Mouse (Mus musculus): ENCODE data around the gene Camkk2. TPM values are rescaled to one million over a fixed set of nuclear protein-coding genes. Genes with fewer than 3 reads are reported as not detected.

Camkk2 gene
- total RNA-seq, 1 experiment from 2014 or later: 20.8 TPM

DNA sequence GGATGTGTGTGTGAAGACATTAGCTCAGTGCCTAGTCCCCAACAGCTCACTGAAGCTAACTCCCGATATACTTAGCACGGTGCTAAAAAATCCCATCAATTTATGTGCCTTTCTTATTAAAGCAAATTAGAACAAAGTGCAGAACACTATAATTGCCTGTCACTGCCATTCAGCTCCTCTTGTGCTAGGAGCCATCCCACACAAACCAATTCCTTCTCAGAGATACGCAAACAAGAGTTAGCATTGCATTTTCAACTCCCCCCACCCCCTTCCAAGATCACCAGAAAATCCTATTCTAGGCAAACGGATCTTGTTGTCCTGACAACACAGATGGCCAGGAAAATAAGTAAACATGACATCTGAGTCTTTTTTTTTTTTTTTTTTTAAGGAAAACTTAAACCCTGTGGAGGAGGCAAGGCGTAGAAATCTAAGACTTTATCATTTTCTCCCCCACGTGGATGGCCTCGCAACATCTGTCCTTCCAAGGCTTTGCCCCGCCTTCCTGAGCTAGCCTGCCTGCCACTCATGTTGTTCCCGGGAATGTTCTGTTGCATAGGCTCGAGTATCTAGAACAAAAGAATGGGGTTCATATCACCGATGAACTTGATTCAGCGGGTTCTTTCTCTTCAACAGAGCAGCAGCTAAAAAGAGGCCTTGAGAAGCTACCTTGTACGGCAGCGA is 4.7 kb upstream of the Camkk2 start:
- no peak for ATAC-seq (replicated peaks; ENCODE audit: low read depth, poor library complexity, severe bottlenecking)

DNA sequence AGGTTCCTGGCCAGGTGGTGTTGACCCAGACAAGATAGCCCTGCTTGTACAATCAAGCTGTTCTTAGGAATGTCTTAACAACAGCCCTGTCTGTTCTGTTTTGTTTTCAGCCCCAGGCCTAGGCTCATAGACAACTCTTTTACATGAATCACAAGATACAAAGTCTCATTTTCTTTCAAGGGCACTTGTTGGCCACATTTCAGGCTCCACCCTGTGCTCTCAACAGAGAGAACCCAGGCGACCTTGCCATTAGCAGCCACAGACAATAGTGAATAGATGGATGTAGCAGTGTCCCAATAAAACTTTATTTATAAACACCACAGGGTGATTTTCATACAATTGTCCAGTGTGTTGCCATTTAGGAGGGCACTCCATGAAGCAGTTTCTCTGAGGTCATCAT is 2.9 kb upstream of the Camkk2 start:
- no peak for ATAC-seq (replicated peaks; ENCODE audit: low read depth, poor library complexity, severe bottlenecking)

DNA sequence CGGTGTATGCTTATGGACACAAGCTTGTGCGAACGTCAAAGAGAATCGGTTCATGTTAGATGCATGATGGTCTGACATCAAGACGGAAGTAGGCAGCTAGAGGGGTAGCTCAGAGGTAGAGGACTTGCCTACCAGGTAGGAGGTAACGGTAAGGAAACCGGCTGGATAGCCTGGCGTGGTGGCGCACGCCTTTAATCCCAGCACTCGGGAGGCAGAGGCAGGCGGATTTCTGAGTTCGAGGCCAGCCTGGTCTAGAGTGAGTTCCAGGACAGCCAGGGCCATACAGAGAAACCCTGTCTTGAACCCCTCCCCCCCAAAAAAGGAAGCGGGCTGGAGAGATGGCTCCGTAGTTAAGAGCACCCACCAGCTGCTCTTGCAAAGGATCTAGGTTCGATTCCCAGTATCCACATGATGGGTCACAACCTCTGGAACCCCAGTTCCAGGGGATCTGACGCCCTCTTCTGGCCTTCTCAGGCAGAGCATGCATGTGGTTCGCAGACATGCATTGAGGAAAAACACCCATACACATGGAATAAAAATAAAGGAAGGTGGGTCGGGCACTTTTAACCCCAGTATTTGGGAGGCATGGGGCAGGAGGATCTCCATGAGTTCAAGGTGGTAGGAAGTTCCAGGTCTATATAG is 1.7 kb upstream of the Camkk2 start:
- no peak for ATAC-seq (replicated peaks; ENCODE audit: low read depth, poor library complexity, severe bottlenecking)

DNA sequence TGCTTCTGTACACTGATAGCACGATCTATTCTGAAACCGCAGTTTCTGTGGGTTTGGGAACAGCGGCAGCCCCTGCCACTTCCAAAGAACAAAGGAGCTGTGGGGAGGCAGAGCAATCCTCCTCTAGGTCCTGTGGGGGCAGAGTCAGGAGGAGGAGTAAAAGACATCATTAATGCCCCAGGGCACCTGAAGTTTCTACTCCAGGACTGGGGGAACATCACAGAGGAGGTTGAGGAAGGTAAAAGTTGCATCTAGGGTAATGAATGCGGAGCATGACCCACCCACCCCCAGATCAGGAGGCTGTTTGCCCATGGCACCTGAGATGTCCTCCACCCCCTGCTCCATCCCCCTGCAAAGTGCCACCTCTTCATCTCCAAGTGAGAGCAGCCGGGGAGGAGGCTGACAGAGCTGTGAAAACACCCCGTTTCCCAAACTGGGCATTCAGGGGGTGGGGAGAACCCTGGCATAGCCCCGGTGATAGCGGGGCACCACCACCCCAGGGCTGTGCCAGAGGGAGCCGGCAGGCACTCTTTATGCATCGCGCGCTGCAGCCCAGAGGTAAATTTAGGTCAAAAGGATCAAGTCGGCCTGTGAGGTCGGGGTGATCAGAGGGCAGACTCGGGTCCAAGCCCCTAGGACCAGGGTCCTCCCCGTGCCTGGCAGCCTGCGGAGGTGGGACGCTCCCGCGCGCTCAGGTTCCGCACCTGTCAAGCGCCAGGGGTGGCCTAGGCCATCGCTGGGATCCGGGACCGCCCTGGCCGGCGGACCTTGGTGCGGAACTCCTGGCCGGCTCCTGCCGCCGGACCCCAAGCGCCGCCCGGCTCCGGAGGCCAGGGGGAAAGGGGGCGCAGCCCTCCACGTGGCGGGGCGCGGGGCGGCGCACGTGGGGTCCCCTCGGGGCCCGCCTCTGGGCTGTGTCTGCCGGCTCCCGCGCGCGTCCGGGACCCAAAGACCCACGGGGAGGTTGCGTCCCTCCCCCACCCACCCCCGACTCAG is 680 bp downstream of the Camkk2 start:
- no peak for ATAC-seq (replicated peaks; ENCODE audit: low read depth, poor library complexity, severe bottlenecking)

DNA sequence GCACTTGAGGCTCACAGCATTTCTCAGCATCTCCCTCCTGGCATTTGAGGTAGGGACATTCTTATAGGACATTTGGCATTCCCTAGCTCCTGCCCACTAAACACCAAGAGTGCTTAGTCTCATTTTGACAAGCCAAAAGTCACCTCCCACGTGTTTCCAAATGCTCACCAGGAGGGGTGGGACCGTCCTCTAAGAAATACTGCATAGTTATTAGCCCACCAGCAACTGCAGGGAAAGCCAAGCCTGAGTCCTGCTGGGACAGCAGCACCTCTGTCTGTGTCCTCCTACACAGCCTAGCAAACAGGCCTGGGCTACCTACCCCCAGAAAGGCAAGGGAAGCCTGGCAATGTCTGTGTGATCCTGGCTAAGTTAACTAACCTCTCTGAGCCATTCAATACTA is 1.9 kb downstream of the Camkk2 start:
- ATAC-seq (replicated peaks; ENCODE audit: low read depth, poor library complexity, severe bottlenecking): no peak

DNA sequence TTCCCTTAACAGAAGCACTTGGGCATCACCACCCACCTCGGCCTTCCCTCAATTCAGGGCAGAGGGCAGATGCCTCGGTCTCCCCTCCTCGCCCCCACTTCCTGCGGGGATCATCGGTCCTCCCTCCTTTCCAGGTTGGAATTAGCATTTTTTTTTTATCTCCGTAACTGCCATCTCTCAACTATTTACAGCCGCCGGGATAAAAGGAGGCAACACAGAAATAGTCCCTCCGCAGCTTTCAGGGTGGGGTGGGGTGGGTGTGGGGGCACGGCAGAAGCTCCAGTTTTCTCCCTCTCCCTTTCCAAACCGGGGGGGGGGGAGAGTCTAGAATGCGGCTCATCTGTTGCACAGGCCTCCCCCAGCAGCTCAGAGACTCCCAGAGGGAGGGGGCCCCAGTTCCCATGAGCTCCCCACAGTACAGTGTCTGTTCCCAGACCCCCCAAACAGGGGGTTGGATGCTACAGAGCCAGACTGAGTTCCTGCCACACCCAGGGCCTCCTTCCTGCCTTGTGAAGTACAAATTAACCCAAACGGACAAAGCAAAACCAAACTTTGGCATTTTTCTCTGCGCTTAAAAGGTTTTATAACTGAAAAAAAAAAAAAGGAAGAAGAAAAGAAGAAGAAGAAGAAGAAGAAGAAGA is 3.4 kb downstream of the Camkk2 start:
- ATAC-seq (replicated peaks; ENCODE audit: low read depth, poor library complexity, severe bottlenecking): no peak

DNA sequence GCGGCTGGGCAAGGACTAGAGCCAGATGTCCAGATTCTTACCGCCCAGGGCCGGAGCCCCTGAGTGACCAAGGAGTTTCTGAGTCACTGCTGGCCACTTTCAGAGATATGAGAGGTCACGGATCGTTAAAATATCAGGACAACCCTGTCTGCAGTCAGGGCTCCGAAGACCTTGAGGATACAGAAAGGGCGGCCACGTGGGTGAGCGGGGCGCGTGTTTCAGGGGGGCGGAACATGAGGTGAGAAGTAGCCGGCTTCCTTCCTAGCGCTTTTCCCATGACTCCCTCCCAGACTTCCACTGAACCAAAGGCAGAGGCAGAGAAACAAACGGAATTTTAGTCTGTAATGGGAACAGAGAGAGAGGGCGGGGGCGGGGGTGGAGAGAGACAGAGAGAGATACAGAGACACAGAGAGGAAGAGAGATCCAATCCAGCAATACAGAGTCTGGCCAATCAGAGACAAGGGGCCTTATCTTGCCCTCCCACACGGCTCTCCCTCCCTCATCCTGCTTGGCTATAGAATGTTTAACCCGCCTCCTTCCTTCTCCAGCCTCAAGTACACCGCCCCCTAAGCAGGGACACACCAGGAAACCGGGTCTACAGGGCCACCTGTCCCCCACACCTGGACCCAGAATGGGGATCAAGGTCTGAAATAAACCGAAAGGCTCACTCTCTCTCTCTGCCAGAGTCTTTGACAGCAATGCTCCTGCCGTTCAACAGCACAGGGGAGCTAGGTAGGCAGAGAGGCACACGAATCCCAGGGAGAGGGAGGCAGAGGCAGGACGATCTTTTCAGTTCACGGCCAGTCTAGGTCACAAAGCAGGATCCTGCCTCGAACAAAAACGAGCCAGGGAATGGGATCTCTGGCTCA is 4.2 kb downstream of the Camkk2 start:
- peak; percentile 51 for ATAC-seq (replicated peaks; ENCODE audit: low read depth, poor library complexity, severe bottlenecking)

DNA sequence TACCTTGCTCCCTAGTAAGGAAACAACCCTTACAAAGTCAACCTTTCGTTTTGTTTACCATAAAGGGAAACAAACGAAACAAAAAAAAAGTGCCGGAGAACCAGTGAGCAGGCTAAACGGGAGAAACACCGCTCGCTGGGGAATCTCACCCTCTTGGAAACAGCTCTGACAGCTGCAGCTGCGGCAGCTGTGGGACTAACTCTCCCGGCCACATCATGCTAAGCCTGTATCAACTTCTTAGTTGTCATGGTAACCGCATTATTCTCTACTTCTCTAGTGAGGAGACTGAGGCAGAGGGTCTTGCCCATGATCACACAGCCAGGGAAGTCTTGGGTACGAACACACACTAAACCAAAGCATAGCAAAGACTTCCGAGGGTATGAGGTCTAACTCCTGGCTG is 5.5 kb downstream of the Camkk2 start:
- ATAC-seq (replicated peaks; ENCODE audit: low read depth, poor library complexity, severe bottlenecking): no peak

DNA sequence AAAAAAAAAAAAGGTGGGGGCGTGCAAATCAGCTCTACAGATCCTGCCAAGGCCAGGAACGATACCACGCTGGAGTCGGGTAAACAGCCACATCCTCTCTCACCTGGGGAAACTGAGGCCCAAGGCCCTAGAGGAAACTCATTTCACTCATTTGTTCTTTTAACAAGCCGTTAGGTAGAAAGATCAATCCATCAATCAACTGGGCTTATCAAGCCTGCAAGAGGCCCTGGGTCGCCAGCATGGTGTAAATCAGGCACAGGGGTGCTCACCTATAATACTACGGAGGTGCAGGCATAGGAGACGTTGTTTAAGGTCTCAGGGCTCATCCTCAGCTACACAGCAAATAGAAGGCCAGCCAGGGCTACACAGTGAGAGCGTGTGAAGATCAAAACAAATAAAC is 7.8 kb downstream of the Camkk2 start:
- ATAC-seq (replicated peaks; ENCODE audit: low read depth, poor library complexity, severe bottlenecking): no peak

DNA sequence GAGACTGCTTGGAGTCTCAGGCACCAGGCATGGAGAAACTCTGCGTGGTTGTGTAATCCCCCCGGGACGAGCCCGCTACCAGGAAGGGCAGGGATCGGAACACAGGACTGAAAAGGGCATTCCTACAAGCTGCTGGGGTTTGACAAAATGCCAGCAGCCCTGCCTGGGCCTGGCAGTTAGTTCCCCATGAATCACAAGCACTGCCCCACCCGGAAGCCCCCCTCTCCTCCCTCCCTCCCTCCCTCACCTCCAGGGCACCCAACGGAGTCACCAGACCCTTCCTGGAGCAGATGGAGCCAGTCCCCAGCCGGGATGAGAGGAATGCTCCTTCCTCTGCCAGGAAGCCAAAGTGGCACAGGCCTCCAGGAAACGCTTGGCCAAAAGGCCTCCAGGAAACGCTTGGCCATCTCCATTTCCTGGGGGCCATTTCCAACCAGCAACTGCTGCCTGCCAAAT is 8.4 kb downstream of the Camkk2 start:
- ATAC-seq (replicated peaks; ENCODE audit: low read depth, poor library complexity, severe bottlenecking): peak; percentile 52

DNA sequence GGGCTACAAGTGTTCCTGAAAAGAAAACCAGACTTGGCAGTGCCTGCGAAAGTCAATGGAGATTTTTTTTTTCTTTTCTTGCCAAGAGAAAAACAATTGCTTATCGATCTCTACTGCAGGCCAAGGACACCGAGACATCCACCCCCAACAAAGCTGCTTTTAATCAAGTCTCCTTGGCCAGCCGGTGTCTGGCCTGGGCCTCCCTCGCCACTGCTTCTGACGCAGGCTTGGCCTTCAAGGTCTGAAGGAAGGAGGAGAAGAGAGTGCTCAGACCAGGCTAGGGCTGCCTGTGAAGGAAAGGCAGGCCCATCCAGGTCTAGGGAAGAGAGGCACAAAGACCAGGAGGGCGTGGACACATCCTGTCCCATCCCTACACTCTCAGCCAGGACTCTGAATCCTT is 8.9 kb downstream of the Camkk2 start:
- ATAC-seq (replicated peaks; ENCODE audit: low read depth, poor library complexity, severe bottlenecking): no peak

DNA sequence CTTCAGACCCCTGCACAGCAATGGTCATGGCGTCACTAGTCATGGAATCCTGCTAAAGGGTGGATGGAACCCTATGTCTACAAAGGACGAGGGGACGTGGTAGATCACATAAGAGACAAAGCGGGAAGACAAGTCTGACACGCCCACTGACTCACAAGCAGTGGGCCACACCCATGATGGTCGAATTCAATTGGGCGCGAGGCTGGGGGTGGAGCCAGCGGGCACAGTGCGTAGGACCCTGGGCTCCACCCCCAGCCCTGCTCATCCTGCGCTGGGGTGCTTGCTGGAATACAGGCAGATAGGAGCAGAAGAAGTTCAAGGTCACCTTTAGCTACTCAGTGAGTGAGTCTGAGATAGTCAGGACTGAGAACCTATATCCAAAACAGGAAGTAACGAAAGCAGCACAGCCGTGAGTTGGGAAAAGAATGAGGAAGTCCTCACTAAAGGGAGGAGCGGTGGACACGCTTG is 10.1 kb downstream of the Camkk2 start:
- ATAC-seq (replicated peaks; ENCODE audit: low read depth, poor library complexity, severe bottlenecking): peak; percentile 62

DNA sequence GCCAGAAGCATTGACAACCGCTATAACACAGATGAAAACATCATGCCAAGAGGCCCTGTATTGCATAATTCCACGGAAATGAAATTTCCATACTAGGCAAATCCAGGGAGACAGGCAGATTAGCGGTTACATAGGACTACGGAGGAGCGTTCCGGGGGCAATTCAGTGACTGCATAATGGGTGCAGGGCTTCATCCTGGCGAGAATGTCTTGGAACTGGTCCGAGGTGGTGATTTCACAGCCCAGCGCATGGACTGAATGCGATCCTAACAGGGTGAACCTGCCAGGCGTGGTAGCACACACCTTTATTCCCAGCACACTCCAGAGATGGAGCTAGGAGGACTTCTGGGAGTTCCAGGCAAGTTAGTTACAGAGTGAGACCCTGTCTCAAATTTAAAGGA is 11.9 kb downstream of the Camkk2 start:
- ATAC-seq (replicated peaks; ENCODE audit: low read depth, poor library complexity, severe bottlenecking): no peak

DNA sequence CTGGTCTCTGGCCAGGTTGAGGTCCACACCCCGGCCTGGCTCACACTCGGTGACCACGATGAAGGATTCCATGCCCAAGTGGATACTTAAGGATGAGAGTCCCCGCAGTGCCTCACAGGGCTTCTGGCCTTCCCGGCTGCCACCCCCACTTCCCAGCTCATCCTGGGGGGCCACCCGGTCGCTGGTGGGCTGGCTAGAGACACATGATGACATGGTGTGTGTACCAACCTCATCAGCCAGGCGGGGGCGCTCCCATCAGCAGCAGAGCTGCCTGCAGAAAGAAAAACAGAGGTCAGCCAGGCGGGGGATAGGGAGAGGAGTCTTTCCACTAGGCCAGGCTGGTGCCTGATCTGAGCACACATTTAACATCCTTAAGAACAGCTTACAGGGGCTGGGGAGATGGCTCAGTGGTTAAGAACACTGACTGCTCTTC is 15.2 kb downstream of the Camkk2 start:
- ATAC-seq (replicated peaks; ENCODE audit: low read depth, poor library complexity, severe bottlenecking): no peak

DNA sequence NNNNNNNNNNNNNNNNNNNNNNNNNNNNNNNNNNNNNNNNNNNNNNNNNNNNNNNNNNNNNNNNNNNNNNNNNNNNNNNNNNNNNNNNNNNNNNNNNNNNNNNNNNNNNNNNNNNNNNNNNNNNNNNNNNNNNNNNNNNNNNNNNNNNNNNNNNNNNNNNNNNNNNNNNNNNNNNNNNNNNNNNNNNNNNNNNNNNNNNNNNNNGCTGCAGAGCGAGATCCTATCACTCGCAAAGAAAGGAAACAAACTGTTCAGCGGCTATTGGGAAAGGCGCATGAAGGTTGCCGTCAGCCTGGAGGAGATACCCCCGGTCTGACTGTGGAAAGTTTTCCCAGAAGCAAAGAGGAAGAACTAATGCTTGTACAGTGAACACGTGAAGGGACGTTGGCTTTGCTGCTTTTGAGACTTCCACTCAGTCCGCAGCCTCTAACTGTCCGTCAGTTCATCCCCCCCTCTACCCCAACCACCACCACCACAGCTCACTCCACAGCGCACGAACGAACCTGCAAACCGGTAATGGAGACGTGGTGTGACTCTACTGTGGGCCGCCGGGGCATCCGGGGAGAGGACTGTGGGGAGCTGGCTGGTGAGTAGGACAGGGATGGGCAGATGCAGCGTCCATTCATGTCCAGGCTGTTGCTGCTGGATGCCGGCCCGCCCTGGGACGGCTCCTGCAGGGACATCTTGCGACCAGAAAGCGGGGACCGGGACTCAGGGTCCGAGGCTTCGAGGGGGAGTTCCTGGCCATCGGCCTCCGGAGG is 15.8 kb downstream of the Camkk2 start:
- ATAC-seq (replicated peaks; ENCODE audit: low read depth, poor library complexity, severe bottlenecking): no peak; the same call in 1 of the 2 replicates

DNA sequence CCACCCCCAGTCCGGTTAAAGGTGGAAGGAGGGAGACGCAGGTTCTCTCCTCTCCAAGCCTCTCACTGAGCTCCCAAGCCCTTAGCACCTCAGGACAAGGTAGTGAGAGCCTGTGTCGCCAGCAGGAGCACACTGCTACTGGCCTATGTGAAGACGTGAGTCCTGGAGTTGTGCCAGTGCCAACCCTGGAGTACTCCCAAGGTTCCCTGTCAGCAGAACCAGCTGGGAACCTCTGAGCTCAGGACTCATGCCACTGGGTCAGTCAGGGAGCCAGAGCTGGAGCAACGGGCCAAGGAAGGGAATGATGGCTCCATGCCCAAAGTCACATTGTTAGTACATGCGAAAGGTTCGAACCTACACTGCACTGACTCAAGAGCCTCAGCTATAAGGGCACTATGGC is 22.5 kb downstream of the Camkk2 start:
- no peak for ATAC-seq (replicated peaks; ENCODE audit: low read depth, poor library complexity, severe bottlenecking)

DNA sequence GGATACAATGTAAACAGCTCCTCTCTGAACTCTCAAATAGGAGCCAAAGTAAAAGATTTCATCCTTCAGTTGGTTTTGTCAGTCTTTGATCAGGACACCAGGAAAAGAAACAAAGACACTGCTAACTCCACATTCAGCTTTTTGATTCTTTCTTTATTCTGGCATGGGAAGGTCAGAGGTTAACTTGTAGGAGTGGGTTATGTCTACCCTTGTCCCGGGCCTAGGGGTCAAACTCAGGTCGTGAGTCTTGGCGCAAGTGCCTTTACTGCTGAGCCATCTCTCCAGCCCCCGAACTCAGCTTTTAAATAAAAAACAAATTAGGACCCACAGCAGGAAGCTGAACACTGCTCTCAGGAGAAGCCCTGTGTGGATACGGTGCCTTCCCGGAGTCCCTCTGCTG is 23.1 kb downstream of the Camkk2 start:
- ATAC-seq (replicated peaks; ENCODE audit: low read depth, poor library complexity, severe bottlenecking): no peak

DNA sequence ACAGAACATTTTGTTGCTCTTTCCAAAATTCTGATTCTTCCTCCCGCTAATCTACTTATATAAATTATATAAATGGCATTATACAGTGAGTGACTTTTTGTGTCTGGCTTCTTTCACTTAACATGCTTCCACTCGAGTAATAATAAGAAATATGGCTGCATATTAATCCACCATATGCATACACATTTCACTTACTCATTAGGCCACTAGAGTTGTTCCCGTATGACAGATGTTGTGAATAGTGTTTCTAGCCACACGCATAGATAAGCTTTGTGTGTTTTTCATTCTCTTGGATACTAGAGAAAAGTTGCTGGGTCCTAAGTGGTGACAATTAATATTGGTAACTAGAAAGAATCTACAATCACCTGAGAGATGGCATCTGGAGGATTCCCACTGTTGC is 23.6 kb downstream of the Camkk2 start:
- ATAC-seq (replicated peaks; ENCODE audit: low read depth, poor library complexity, severe bottlenecking): no peak

DNA sequence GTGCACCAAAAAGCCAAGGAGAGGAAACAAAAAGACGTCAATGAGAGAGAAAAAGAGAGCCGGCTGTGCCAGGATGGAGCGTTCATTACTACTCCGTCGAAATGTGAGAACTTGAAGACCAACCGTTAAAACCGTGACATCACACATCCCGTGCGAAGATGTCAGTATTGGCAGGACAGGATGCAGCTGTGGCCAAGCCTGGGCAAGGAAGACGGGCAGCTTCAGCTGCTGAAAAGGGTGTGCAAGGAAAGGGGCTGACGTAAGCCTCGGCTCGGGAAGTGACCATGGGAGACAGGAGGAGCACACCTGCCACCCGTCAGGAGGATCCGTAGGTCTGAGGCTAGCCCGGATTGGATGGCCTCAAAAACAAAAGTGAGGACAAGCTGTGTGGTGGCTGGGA is 24.7 kb downstream of the Camkk2 start:
- ATAC-seq (replicated peaks; ENCODE audit: low read depth, poor library complexity, severe bottlenecking): no peak
